8 mouse cellular contexts compared by ENCODE assay signal in genomic region chr10:34206436-34206782, GRCm38 (mm10). TPM values are rescaled to one million over a fixed set of nuclear protein-coding genes. Genes with fewer than 3 reads are reported as not detected.
DNase-seq lines count a peak whose midpoint lies in the region; ATAC-seq and TF ChIP-seq lines count a peak whose summit lies in the region.

No protein-coding gene starts in this region.

- DNase-seq in 3134 (ENCODE audit: extremely low read depth, insufficient read length, low spot score): peak; percentile 88
- DNase-seq in embryonic facial prominence, embryonic 11.5 days (ENCODE audit: low spot score): peak; percentile 77
- DNase-seq in heart, embryonic 10.5 days (ENCODE audit: low spot score): peak; percentile 85
- DNase-seq in kidney, postnatal 0 days (ENCODE audit: low spot score): no peak
- DNase-seq in lung, postnatal 25 days (ENCODE audit: low spot score): peak; percentile 45
- peak; percentile 51 for DNase-seq in ovary, postnatal 36 days (ENCODE audit: low spot score)
- no peak for DNase-seq in yolk sac, embryonic 10.5 days (ENCODE audit: low spot score)

- no peaks in the 10 kb centered on the region for H3K9me3 ChIP-seq in embryonic facial prominence, embryonic 11.5 days (replicated peaks; ENCODE audit: control insufficient read depth, low read length)
- no peaks in the 10 kb centered on the region for H3K9me3 ChIP-seq in heart, embryonic 10.5 days
- H3K9me3 ChIP-seq in kidney, postnatal 0 days (replicated peaks; ENCODE audit: low read length): no peaks in the 10 kb centered on the region

- peak overlapping the region; percentile 69 for H3K4me2 ChIP-seq in embryonic facial prominence, embryonic 11.5 days (ENCODE audit: low read depth, low read length)
- H3K4me2 ChIP-seq in kidney, postnatal 0 days (ENCODE audit: low read length): peak overlapping the region; percentile 82

- ATAC-seq in CD4-positive, CD25-positive, alpha-beta regulatory T cell, adult 4 months: peak; percentile 46
- no peak; the same call in 1 of the 2 replicates for ATAC-seq in embryonic facial prominence, embryonic 11.5 days (replicated peaks; ENCODE audit: insufficient number of reproducible peaks, low FRiP score, low TSS enrichment, low read depth)
- no peak for ATAC-seq in kidney, postnatal 0 days (replicated peaks; ENCODE audit: low FRiP score, low read depth)

- peak overlapping the region; percentile 96 for H3K27ac ChIP-seq in embryonic facial prominence, embryonic 11.5 days (replicated peaks; ENCODE audit: low read depth, low read length)
- peak overlapping the region; percentile 98 for H3K27ac ChIP-seq in heart, embryonic 10.5 days
- H3K27ac ChIP-seq in kidney, postnatal 0 days: peak overlapping the region; percentile 88

- no peaks in the 10 kb centered on the region for H3K36me3 ChIP-seq in embryonic facial prominence, embryonic 11.5 days (replicated peaks; ENCODE audit: control insufficient read depth, insufficient read depth, low read depth, low read length)
- no peaks in the 10 kb centered on the region for H3K36me3 ChIP-seq in heart, embryonic 10.5 days
- H3K36me3 ChIP-seq in kidney, postnatal 0 days (ENCODE audit: insufficient read depth, low read length): no peaks in the 10 kb centered on the region

- H3K9ac ChIP-seq in embryonic facial prominence, embryonic 11.5 days (replicated peaks; ENCODE audit: low read length): peak overlapping the region; percentile 87
- H3K9ac ChIP-seq in kidney, postnatal 0 days (ENCODE audit: low read depth, low read length): peak overlapping the region; percentile 69

- no peaks in the 10 kb centered on the region for H3K27me3 ChIP-seq in embryonic facial prominence, embryonic 11.5 days (ENCODE audit: control insufficient read depth, insufficient read depth, low read length)
- no peaks in the 10 kb centered on the region for H3K27me3 ChIP-seq in heart, embryonic 10.5 days (ENCODE audit: insufficient read depth, poor library complexity, severe bottlenecking)
- H3K27me3 ChIP-seq in kidney, postnatal 0 days (ENCODE audit: insufficient read depth, low read length): no peaks in the 10 kb centered on the region

- H3K4me3 ChIP-seq in embryonic facial prominence, embryonic 11.5 days (ENCODE audit: low read depth, low read length): peak overlapping the region; percentile 75
- H3K4me3 ChIP-seq in heart, embryonic 10.5 days: peak overlapping the region; percentile 90
- peak overlapping the region; percentile 62 for H3K4me3 ChIP-seq in kidney, postnatal 0 days (replicated peaks; ENCODE audit: low read depth, low read length)

- no peak for TF ChIP-seq CTCF in kidney, postnatal 0 days (IDR thresholded peaks at IDR 0.05; ENCODE audit: low read depth)

- no peaks in the 10 kb centered on the region for H3K4me1 ChIP-seq in embryonic facial prominence, embryonic 11.5 days (ENCODE audit: control insufficient read depth, insufficient read depth, low read length)
- peaks cover 9% of the 10 kb centered on the region; the same call in 1 of the 2 replicates for H3K4me1 ChIP-seq in heart, embryonic 10.5 days
- no peaks in the 10 kb centered on the region for H3K4me1 ChIP-seq in kidney, postnatal 0 days (replicated peaks; ENCODE audit: insufficient read depth, low read length)

- WGBS in embryonic facial prominence, embryonic 11.5 days: 0% methylated on average over 15 of the region's 15 CpGs
- WGBS in heart, embryonic 10.5 days: 1% methylated on average over 15 of the region's 15 CpGs
- under 1% methylated on average over 15 of the region's 15 CpGs for WGBS in kidney, postnatal 0 days

RNA-seq across cellular contexts. Expression of gene Dse, which starts 1.1 kb away (rescaled TPM):
- 1 to 10 TPM; 1.3 to 2.0 TPM for polyA plus RNA-seq in CD4-positive, CD25-positive, alpha-beta regulatory T cell, adult 4 months (2017; shearing (Covaris generic))
- polyA plus RNA-seq in embryonic facial prominence, embryonic 11.5 days (2014; fragmentation: Nextera tagmentation; extraction: Ambion mirVana): 45.1 and 47.2 TPM in 2 replicates
- 20.9 and 22.8 TPM in 2 replicates for polyA plus RNA-seq in heart, embryonic 10.5 days (2016; fragmentation: Nextera tagmentation; extraction: Ambion mirVana)
- polyA plus RNA-seq in kidney, postnatal 0 days (2015; fragmentation: Nextera tagmentation; extraction: Ambion mirVana): 17.4 and 19.1 TPM in 2 replicates

Comparison
In these comparisons a context has a peak if more than half of its experiments do, and no peak if none do; other contexts are left out.
1. DNase-seq: peak in 3134 (single experiment), embryonic facial prominence, embryonic 11.5 days (single experiment), heart, embryonic 10.5 days (single experiment), lung, postnatal 25 days (single experiment) and ovary, postnatal 36 days (single experiment); none in kidney, postnatal 0 days (single experiment) and yolk sac, embryonic 10.5 days (single experiment).
2. Peak in every context shown above with its lines, with median percentiles within 50 percentile points of each other: H3K27ac ChIP-seq and H3K4me3 ChIP-seq.